Mouse (Mus musculus): ENCODE data around the gene Lrrc45. TPM values are rescaled to one million over a fixed set of nuclear protein-coding genes. Genes with fewer than 3 reads are reported as not detected.
"Not testable (repeated sequence)": the region's sequence is repeated elsewhere in the genome, so short reads cannot be mapped to it uniquely, and the experiment has no call there.

Gene Lrrc45
- total RNA-seq, 2 experiments from 2014 or later, result 4.0 to 4.3 TPM

- DNase-seq, result peak; percentile 90
Measured at GRCm38 (mm10) chr11:120727169-120727527, 13.4 kb downstream of the Lrrc45 start, which contains the start of gene Dcxr. TSS of gene Dcxr (minus strand) at chr11:120727281.

GRCm38 (mm10) chr11:120727564-120727963 is 13.8 kb downstream of the Lrrc45 start:
- DNase-seq, result no peak

- DNase-seq, result no peak
Measured at GRCm38 (mm10) chr11:120728530-120729240, 15.0 kb downstream of the Lrrc45 start.

- not testable (repeated sequence) for DNase-seq
Measured at GRCm38 (mm10) chr11:120729432-120730050, 15.8 kb downstream of the Lrrc45 start.

GRCm38 (mm10) chr11:120730331-120730870 is 16.7 kb downstream of the Lrrc45 start:
- no peak for DNase-seq

- DNase-seq, result no peak
Measured at GRCm38 (mm10) chr11:120731395-120731794, 17.7 kb downstream of the Lrrc45 start.

- DNase-seq, result no peak
Measured at GRCm38 (mm10) chr11:120731858-120732680, 18.3 kb downstream of the Lrrc45 start, which contains the start of gene Cbr2. TSS of gene Cbr2 (minus strand) at chr11:120732114.

DNA sequence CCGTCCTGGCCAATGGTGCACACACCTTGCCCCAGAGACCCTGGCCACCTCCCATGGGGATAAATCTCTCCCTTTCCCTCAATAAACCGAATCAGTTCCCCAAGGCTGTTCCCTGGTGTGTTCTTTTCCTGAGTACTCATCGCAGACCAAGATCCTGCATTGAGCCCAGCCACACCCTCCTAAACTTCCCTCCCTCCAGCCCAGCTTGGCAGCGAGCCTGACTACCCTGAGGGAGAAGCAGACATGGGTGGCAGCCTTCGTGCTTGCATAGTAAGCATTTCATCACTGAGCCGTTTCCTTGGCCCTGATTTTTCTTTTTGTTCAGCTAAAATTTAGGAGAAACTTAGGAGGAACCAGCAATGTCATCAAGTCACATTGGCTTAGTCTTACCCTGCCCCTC is 19.8 kb downstream of the Lrrc45 start:
- DNase-seq, result no peak

GRCm38 (mm10) chr11:120736424-120736823 is 22.7 kb downstream of the Lrrc45 start:
- no peak for DNase-seq

GRCm38 (mm10) chr11:120740981-120741380 is 27.3 kb downstream of the Lrrc45 start:
- no peak for DNase-seq

DNA sequence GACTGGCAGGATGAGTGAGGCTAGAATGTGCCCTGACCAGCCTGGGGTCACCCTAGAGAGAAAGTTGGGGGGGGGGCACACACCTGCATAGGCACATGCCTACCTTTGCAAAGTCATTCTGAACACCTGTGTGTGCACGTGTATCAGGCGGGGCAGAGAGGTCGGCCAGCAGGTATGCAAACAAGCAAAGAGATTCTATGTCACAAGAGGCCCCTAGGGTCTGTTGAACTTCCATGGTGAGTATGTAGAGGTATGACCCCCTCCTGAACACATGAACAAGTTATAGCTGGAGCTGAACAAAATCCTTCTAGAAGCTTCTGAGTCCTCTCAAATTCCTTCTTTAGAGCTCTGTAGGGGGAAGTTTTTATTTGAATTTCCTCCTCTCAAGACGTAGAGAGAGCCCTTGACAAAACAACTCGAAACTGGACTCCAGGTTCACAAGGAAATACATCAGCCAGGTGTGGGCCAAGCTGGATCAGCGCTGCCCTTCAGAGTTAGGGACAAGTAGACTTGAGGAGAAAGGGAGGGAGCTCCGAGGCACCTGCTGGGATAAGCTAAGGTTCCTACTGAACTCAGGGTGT is 30.5 kb downstream of the Lrrc45 start:
- DNase-seq, result no peak

GRCm38 (mm10) chr11:120747974-120748373 is 34.2 kb downstream of the Lrrc45 start:
- DNase-seq, result no peak

DNA sequence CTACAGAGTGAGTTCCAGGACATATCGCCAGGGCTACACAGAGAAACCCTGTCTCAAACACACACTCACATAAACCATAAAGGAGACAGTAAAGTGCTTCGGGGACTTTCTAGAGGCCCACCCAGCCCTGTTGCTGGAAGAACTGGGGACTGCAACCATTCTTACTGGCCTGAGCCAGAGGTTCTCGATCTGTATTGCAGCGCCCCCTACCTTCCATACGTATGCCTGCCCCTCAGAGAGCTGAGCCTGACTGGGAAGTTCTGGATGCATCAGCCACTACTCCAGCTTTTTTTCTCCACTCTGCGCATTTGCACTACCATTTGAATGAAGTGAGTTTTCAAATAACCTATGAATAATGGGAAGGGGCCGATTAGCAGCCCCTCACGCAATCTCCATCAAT is 35.7 kb downstream of the Lrrc45 start:
- DNase-seq, result no peak

GRCm38 (mm10) chr11:120751606-120752005 is 37.9 kb downstream of the Lrrc45 start:
- DNase-seq, result no peak

DNA sequence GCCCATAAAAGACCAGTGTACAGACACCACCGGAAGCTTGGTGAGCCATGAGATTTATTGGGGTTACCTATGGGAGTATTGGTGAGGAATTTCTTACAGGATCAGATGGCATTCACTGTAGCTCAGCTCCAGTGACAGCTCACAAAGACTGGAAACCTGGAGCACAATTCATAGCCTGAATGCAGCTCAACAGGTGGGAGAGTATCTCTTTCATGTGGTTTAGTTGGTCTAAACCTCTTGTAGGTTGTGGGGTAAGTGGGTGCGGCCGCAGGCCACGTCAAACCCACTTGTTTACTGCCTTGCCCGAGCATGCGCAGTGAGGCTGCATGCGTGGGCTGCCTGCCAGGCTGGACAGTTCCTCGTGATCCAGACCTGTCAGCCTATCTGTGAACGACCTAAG is 46.5 kb downstream of the Lrrc45 start:
- DNase-seq, result no peak

- DNase-seq, result no peak
Measured at GRCm38 (mm10) chr11:120761811-120762671, 48.3 kb downstream of the Lrrc45 start.

- DNase-seq, result not testable (repeated sequence)
Measured at GRCm38 (mm10) chr11:120762672-120763041, 48.9 kb downstream of the Lrrc45 start, which contains the start of gene Hmga1b. TSS of gene Hmga1b (plus strand) at chr11:120762794.

GRCm38 (mm10) chr11:120763121-120763999 is 49.6 kb downstream of the Lrrc45 start:
- not testable (repeated sequence) for DNase-seq

GRCm38 (mm10) chr11:120767023-120767422 is 53.3 kb downstream of the Lrrc45 start:
- not testable (repeated sequence) for DNase-seq

GRCm38 (mm10) chr11:120768206-120768605 is 54.5 kb downstream of the Lrrc45 start:
- no peak for DNase-seq
